Mouse (Mus musculus): Measurements from ENCODE around the gene Polr2h. TPM values are rescaled to one million over a fixed set of nuclear protein-coding genes. Genes with fewer than 3 reads are reported as not detected.

Polr2h gene
- total and polyA plus RNA-seq, 3 experiments, result 117 to 183 (median 157) TPM

GRCm38 (mm10) chr16:20703071-20703470, 14.4 kb upstream of the Polr2h start:
- no peaks in the 10 kb centered on the region for H3K9me3 ChIP-seq (replicated peaks; ENCODE audit: low read length)
- peaks cover 13 to 58% of the 10 kb centered on the region in 2 experiments for H3K4me1 ChIP-seq (ENCODE audit: control insufficient read depth in 1 of 2, insufficient read depth in 2 of 2)
- no peaks in the 10 kb centered on the region for H3K79me2 ChIP-seq (replicated peaks; ENCODE audit: control insufficient read depth, extremely low read depth, insufficient read depth, poor library complexity, severe bottlenecking)
- dilution Hi-C loops (cut with MboI; ENCODE audit: extremely low pct_ligation_motif_present, extremely low pct_unique_long_range_greater_than_20kb, low sequenced_read_pairs) (no loop called here), in situ Hi-C loops (cut with MboI; ENCODE audit: low pct_ligation_motif_present, low pct_unique_long_range_greater_than_20kb, low sequenced_read_pairs) (no loop called here)
- DNase-seq (ENCODE audit: extremely low read depth), result no peak
- peaks cover 0 to 27% of the 10 kb centered on the region in 2 experiments for H3K36me3 ChIP-seq (replicated peaks in 1 of 2; ENCODE audit: control insufficient read depth in 1 of 2, insufficient read depth in 1 of 2, low read length in 1 of 2)
- TF ChIP-seq BHLHE40 (IDR thresholded peaks at IDR 0.05; ENCODE audit: low read depth, low read length) (no peak), ZKSCAN1 (IDR thresholded peaks at IDR 0.05; ENCODE audit: borderline replicate concordance, low read depth, low read length) (no peak), MAFK (IDR thresholded peaks at IDR 0.05; ENCODE audit: insufficient replicate concordance, low read length) (no peak)
- no peak overlapping the region for H3K9ac ChIP-seq (ENCODE audit: insufficient read depth, low read depth)
- H3K4me2 ChIP-seq (ENCODE audit: insufficient read depth, low read depth, poor library complexity, severe bottlenecking), result no peak overlapping the region
- no peaks in the 10 kb centered on the region for H3K27me3 ChIP-seq (replicated peaks)
- peak overlapping the region; percentile 5; the same call in 1 of the 2 replicates for H3K27ac ChIP-seq (ENCODE audit: insufficient read depth, low read depth)
- H3K4me3 ChIP-seq (replicated peaks in 1 of 3; ENCODE audit: low read depth in 2 of 3, low read length in 2 of 3, poor library complexity in 1 of 3), result no peak overlapping the region

GRCm38 (mm10) chr16:20703699-20704400, 13.6 kb upstream of the Polr2h start:
- H3K4me2 ChIP-seq (ENCODE audit: insufficient read depth, low read depth, poor library complexity, severe bottlenecking), result no peak overlapping the region
- H3K9ac ChIP-seq (ENCODE audit: insufficient read depth, low read depth), result no peak overlapping the region
- H3K4me3 ChIP-seq (replicated peaks in 1 of 3; ENCODE audit: low read depth in 2 of 3, low read length in 2 of 3, poor library complexity in 1 of 3), result no peak overlapping the region
- H3K36me3 ChIP-seq (replicated peaks in 1 of 2; ENCODE audit: control insufficient read depth in 1 of 2, insufficient read depth in 1 of 2, low read length in 1 of 2), result peaks cover 0 to 25% of the 10 kb centered on the region in 2 experiments
- H3K9me3 ChIP-seq (replicated peaks; ENCODE audit: low read length), result no peaks in the 10 kb centered on the region
- H3K79me2 ChIP-seq (replicated peaks; ENCODE audit: control insufficient read depth, extremely low read depth, insufficient read depth, poor library complexity, severe bottlenecking), result no peaks in the 10 kb centered on the region
- no peak overlapping the region for H3K27ac ChIP-seq (ENCODE audit: insufficient read depth, low read depth)
- TF ChIP-seq JUN (IDR thresholded peaks at IDR 0.05; ENCODE audit: insufficient read depth, low read depth, low read length) (no peak), MAX (IDR thresholded peaks at IDR 0.05; ENCODE audit: low read length) (no peak), GABPA (IDR thresholded peaks at IDR 0.05; ENCODE audit: insufficient replicate concordance, low read depth, low read length) (no peak), TCF12 (IDR thresholded peaks at IDR 0.05; ENCODE audit: low read depth, low read length) (no peak), USF2 (conservative IDR thresholded peaks at IDR 0.05; ENCODE audit: low read depth, low read length) (no peak), MEF2A (IDR thresholded peaks at IDR 0.05; ENCODE audit: borderline replicate concordance, low read depth, low read length) (no peak), MAFK (IDR thresholded peaks at IDR 0.05; ENCODE audit: insufficient replicate concordance, low read length) (no peak), ELF1 (IDR thresholded peaks at IDR 0.05; ENCODE audit: low read depth, low read length) (no peak)
- H3K27me3 ChIP-seq (replicated peaks), result no peaks in the 10 kb centered on the region
- dilution Hi-C loops (cut with MboI; ENCODE audit: extremely low pct_ligation_motif_present, extremely low pct_unique_long_range_greater_than_20kb, low sequenced_read_pairs), result no loop called here
- peaks cover 13 to 58% of the 10 kb centered on the region in 2 experiments for H3K4me1 ChIP-seq (ENCODE audit: control insufficient read depth in 1 of 2, insufficient read depth in 2 of 2)
- in situ Hi-C loops (cut with MboI; ENCODE audit: low pct_ligation_motif_present, low pct_unique_long_range_greater_than_20kb, low sequenced_read_pairs), result no loop called here
- DNase-seq (ENCODE audit: extremely low read depth), result no peak

GRCm38 (mm10) chr16:20705786-20706185, 11.7 kb upstream of the Polr2h start:
- peaks cover 13 to 46% of the 10 kb centered on the region in 2 experiments for H3K4me1 ChIP-seq (ENCODE audit: control insufficient read depth in 1 of 2, insufficient read depth in 2 of 2)

More at GRCm38 (mm10) chr16:20705786-20706185, 11.7 kb upstream of the Polr2h start:
- Histone ChIP-seq H3K4me3 (replicated peaks in 1 of 3; ENCODE audit: low read depth in 2 of 3, low read length in 2 of 3, poor library complexity in 1 of 3) (no peak overlapping the region), H3K9me3 (replicated peaks; ENCODE audit: low read length) (no peaks in the 10 kb centered on the region), H3K27ac (ENCODE audit: insufficient read depth, low read depth) (no peak overlapping the region), H3K27me3 (replicated peaks) (no peaks in the 10 kb centered on the region), H3K36me3 (replicated peaks in 1 of 2; ENCODE audit: control insufficient read depth in 1 of 2, insufficient read depth in 1 of 2, low read length in 1 of 2) (peaks cover 0 to 16% of the 10 kb centered on the region in 2 experiments), H3K79me2 (replicated peaks; ENCODE audit: control insufficient read depth, extremely low read depth, insufficient read depth, poor library complexity, severe bottlenecking) (no peaks in the 10 kb centered on the region), H3K9ac (ENCODE audit: insufficient read depth, low read depth) (no peak overlapping the region), H3K4me2 (ENCODE audit: insufficient read depth, low read depth, poor library complexity, severe bottlenecking) (no peak overlapping the region)
- DNase-seq (ENCODE audit: extremely low read depth), result no peak
- dilution Hi-C loops (cut with MboI; ENCODE audit: extremely low pct_ligation_motif_present, extremely low pct_unique_long_range_greater_than_20kb, low sequenced_read_pairs), result no loop called here
- in situ Hi-C loops (cut with MboI; ENCODE audit: low pct_ligation_motif_present, low pct_unique_long_range_greater_than_20kb, low sequenced_read_pairs), result no loop called here
- TF ChIP-seq CHD2 (IDR thresholded peaks at IDR 0.05; ENCODE audit: low read length), result no peak
